Mouse (Mus musculus) heart, adult 11 months (tissue): Measurements from ENCODE around the gene Tmc7.

ENCODE experiments used
- DNase-seq: peaks from one replicate; pipeline ENCODE4 v3.0.0; 2022

The Tmc7 gene

GRCm38 (mm10) chr7:118498984-118499783, 85.4 kb downstream of the Tmc7 start:
- peak; percentile 88 for DNase-seq

- no peak for DNase-seq
These were observed 89.5 kb downstream of the Tmc7 start for GRCm38 (mm10) chr7:118494892-118495579.

GRCm38 (mm10) chr7:118493892-118494291, 90.6 kb downstream of the Tmc7 start:
- DNase-seq: no peak

- peak; percentile 100 for DNase-seq
These were observed 92.9 kb downstream of the Tmc7 start, which contains the start of gene Itpripl2 for GRCm38 (mm10) chr7:118491431-118492147. Gene Itpripl2 (minus strand): TSS chr7:118491975.

GRCm38 (mm10) chr7:118490666-118491430, 93.7 kb downstream of the Tmc7 start:
- DNase-seq: peak; percentile 95

GRCm38 (mm10) chr7:118489706-118490665, 94.5 kb downstream of the Tmc7 start:
- DNase-seq: peak; percentile 94

- DNase-seq: peak; percentile 93
These were observed 96.4 kb downstream of the Tmc7 start for GRCm38 (mm10) chr7:118488060-118488664.

GRCm38 (mm10) chr7:118486917-118487316, 97.6 kb downstream of the Tmc7 start:
- DNase-seq: no peak
